In the genomic region with DNA sequence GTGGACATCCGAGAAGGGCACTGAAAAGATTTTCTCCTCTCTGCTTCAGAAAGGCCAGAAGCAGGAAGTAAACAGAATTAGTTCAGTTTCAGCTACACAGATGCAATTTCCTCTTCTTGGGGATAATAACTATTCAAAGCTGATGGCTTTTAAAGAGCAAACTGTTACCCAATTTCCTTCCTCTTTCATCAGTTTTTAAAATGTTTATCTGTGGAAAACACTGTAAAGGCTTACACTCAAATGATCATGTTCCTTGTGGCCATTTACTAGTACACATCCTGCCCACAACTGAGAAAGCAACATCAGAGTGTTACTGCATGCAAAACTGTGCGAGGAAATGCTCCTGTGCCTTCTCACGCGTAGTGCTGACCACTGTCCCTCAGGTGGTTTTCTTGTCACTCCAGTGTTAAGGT, we compare ENCODE assay signal across 11 mouse cellular contexts.
DNase-seq lines count a peak whose midpoint lies in the region; ATAC-seq and TF ChIP-seq lines count a peak whose summit lies in the region.
"Had no signal": no experiment of that assay in that cellular context is flagged by ENCODE, and none has a peak within 500 bp of the region (broad histone marks: within the 10 kb centered on the region; RNA-seq: fewer than 3 reads in every experiment).

No protein-coding gene starts in this region.

- ATAC-seq in heart, postnatal 0 days (ENCODE audit: insufficient read depth, low read depth): no peak
- no peak for ATAC-seq in heart, embryonic 11.5 days (replicated peaks; ENCODE audit: insufficient number of reproducible peaks, low FRiP score, low TSS enrichment)
- peak; percentile 71 for ATAC-seq in liver, postnatal 0 days
- ATAC-seq in hindbrain, postnatal 0 days: no peak

- DNase-seq in heart, postnatal 0 days (ENCODE audit: low spot score): no peak
- peak; percentile 92 for DNase-seq in 416B (ENCODE audit: low read depth)
- DNase-seq in MEL-GATA-1-ER (ENCODE audit: extremely low read depth, low read depth): peak; percentile 80
- no peak for DNase-seq in liver, postnatal 0 days
- DNase-seq in limb, embryonic 10.5 days (ENCODE audit: low spot score): no peak
- no peak for DNase-seq in hindbrain, postnatal 0 days (ENCODE audit: low spot score)
- no peak for DNase-seq in frontal cortex, postnatal 36 days (ENCODE audit: low spot score in 2 of 2)
- DNase-seq: cerebellum, adult 18-20 months had no signal

- H3K36me3 ChIP-seq in heart, postnatal 0 days (replicated peaks; ENCODE audit: control insufficient read depth, insufficient read depth, low read length): no peaks in the 10 kb centered on the region
- no peaks in the 10 kb centered on the region for H3K36me3 ChIP-seq in heart, embryonic 11.5 days (ENCODE audit: control insufficient read depth, insufficient read depth, low read length)
- no peaks in the 10 kb centered on the region for H3K36me3 ChIP-seq in liver, postnatal 0 days (replicated peaks; ENCODE audit: insufficient read depth, low read length)
- H3K36me3 ChIP-seq in limb, embryonic 10.5 days: no peaks in the 10 kb centered on the region
- no peaks in the 10 kb centered on the region for H3K36me3 ChIP-seq in hindbrain, postnatal 0 days (ENCODE audit: insufficient read depth, low read length)
- H3K36me3 ChIP-seq: embryonic facial prominence, embryonic 10.5 days; forebrain, embryonic 12.5 days had no signal

- H3K4me3 ChIP-seq in heart, postnatal 0 days (ENCODE audit: low read depth, low read length): no peak overlapping the region
- H3K4me3 ChIP-seq in heart, embryonic 11.5 days (ENCODE audit: low read depth, low read length): no peak overlapping the region
- H3K4me3 ChIP-seq in liver, postnatal 0 days (ENCODE audit: low read depth, low read length): no peak overlapping the region
- H3K4me3 ChIP-seq in limb, embryonic 10.5 days: no peak overlapping the region
- H3K4me3 ChIP-seq in hindbrain, postnatal 0 days (ENCODE audit: low read length): no peak overlapping the region
- H3K4me3 ChIP-seq: embryonic facial prominence, embryonic 10.5 days; forebrain, embryonic 12.5 days had no signal

- H3K27ac ChIP-seq in heart, postnatal 0 days (ENCODE audit: low read depth): 0 out of 2 replicates have a peak overlapping the region, but pooled peaks have one; percentile 38
- H3K27ac ChIP-seq in heart, embryonic 11.5 days (ENCODE audit: low read depth, low read length): no peak overlapping the region
- H3K27ac ChIP-seq in liver, postnatal 0 days (ENCODE audit: low read depth): peak overlapping the region; percentile 73
- no peak overlapping the region for H3K27ac ChIP-seq in limb, embryonic 10.5 days
- no peak overlapping the region for H3K27ac ChIP-seq in hindbrain, postnatal 0 days
- H3K27ac ChIP-seq: embryonic facial prominence, embryonic 10.5 days; forebrain, embryonic 12.5 days had no signal

- TF ChIP-seq CTCF in heart, postnatal 0 days (IDR thresholded peaks at IDR 0.05; ENCODE audit: low read depth): no peak
- TF ChIP-seq CTCF in liver, postnatal 0 days (IDR thresholded peaks at IDR 0.05; ENCODE audit: low read depth): no peak
- no peak for TF ChIP-seq CTCF in hindbrain, postnatal 0 days (IDR thresholded peaks at IDR 0.05; ENCODE audit: low read depth)

- H3K4me1 ChIP-seq in heart, postnatal 0 days (ENCODE audit: control insufficient read depth, insufficient read depth): no peaks in the 10 kb centered on the region
- H3K4me1 ChIP-seq in heart, embryonic 11.5 days (ENCODE audit: control insufficient read depth, insufficient read depth, low read length): no peaks in the 10 kb centered on the region
- 0 out of 2 replicates have a peak, but pooled peaks cover 2% of the 10 kb centered on the region for H3K4me1 ChIP-seq in liver, postnatal 0 days (ENCODE audit: insufficient read depth)
- peaks cover 7% of the 10 kb centered on the region; the same call in 1 of the 2 replicates for H3K4me1 ChIP-seq in limb, embryonic 10.5 days
- H3K4me1 ChIP-seq in hindbrain, postnatal 0 days (ENCODE audit: insufficient read depth, low read length): no peaks in the 10 kb centered on the region
- H3K4me1 ChIP-seq: embryonic facial prominence, embryonic 10.5 days; forebrain, embryonic 12.5 days had no signal

- WGBS in heart, postnatal 0 days: 62% methylated on average over 4 of the region's 4 CpGs
- 72% methylated on average over 4 of the region's 4 CpGs for WGBS in heart, embryonic 11.5 days (ENCODE audit: insufficient replicate concordance)
- 29% methylated on average over 4 of the region's 4 CpGs for WGBS in liver, postnatal 0 days (ENCODE audit: insufficient replicate concordance)
- 82% methylated on average over 4 of the region's 4 CpGs for WGBS in limb, embryonic 10.5 days
- 88% methylated on average over 4 of the region's 4 CpGs for WGBS in hindbrain, postnatal 0 days

- no peaks in the 10 kb centered on the region for H3K9me3 ChIP-seq in heart, postnatal 0 days (replicated peaks; ENCODE audit: control insufficient read depth, low read length)
- H3K9me3 ChIP-seq in heart, embryonic 11.5 days (replicated peaks; ENCODE audit: control insufficient read depth, low read length): no peaks in the 10 kb centered on the region
- no peaks in the 10 kb centered on the region for H3K9me3 ChIP-seq in liver, postnatal 0 days (ENCODE audit: low read length)
- H3K9me3 ChIP-seq in limb, embryonic 10.5 days (replicated peaks): no peaks in the 10 kb centered on the region
- no peaks in the 10 kb centered on the region for H3K9me3 ChIP-seq in hindbrain, postnatal 0 days (ENCODE audit: low read length)
- H3K9me3 ChIP-seq: embryonic facial prominence, embryonic 10.5 days; forebrain, embryonic 12.5 days had no signal

- no peak overlapping the region for H3K9ac ChIP-seq in heart, postnatal 0 days (replicated peaks; ENCODE audit: low read depth, low read length)
- no peak overlapping the region for H3K9ac ChIP-seq in heart, embryonic 11.5 days (ENCODE audit: low read depth, low read length)
- H3K9ac ChIP-seq in liver, postnatal 0 days (replicated peaks): no peak overlapping the region
- H3K9ac ChIP-seq in hindbrain, postnatal 0 days (replicated peaks; ENCODE audit: low read length): no peak overlapping the region
- H3K9ac ChIP-seq: forebrain, embryonic 12.5 days had no signal

- no peak overlapping the region for H3K4me2 ChIP-seq in heart, postnatal 0 days (ENCODE audit: low read depth, low read length)
- H3K4me2 ChIP-seq in heart, embryonic 11.5 days: no peak overlapping the region
- no peak overlapping the region for H3K4me2 ChIP-seq in liver, postnatal 0 days (ENCODE audit: low read depth, low read length)
- no peak overlapping the region for H3K4me2 ChIP-seq in hindbrain, postnatal 0 days (ENCODE audit: low read depth, low read length)
- H3K4me2 ChIP-seq: forebrain, embryonic 12.5 days had no signal

- no peaks in the 10 kb centered on the region for H3K27me3 ChIP-seq in heart, postnatal 0 days (ENCODE audit: control insufficient read depth, insufficient read depth, low read length)
- H3K27me3 ChIP-seq in heart, embryonic 11.5 days (ENCODE audit: control insufficient read depth, insufficient read depth, low read length): no peaks in the 10 kb centered on the region
- no peaks in the 10 kb centered on the region for H3K27me3 ChIP-seq in liver, postnatal 0 days (ENCODE audit: insufficient read depth, low read length)
- H3K27me3 ChIP-seq in limb, embryonic 10.5 days (ENCODE audit: low read depth, poor library complexity, severe bottlenecking): no peaks in the 10 kb centered on the region
- H3K27me3 ChIP-seq in hindbrain, postnatal 0 days (ENCODE audit: insufficient read depth, low read length): no peaks in the 10 kb centered on the region
- H3K27me3 ChIP-seq: forebrain, embryonic 12.5 days had no signal

- no peak for TF ChIP-seq EP300 in heart, postnatal 0 days (IDR thresholded peaks at IDR 0.05; ENCODE audit: low read depth)
- peak; percentile 74 for TF ChIP-seq EP300 in liver, postnatal 0 days (IDR thresholded peaks at IDR 0.05; ENCODE audit: low read depth)

Comparison
In these comparisons a context has a peak if more than half of its experiments do, and no peak if none do; other contexts are left out.
1. H3K27ac ChIP-seq: peak in heart, postnatal 0 days (single experiment) and liver, postnatal 0 days (single experiment); none in heart, embryonic 11.5 days (single experiment), limb, embryonic 10.5 days (single experiment) and hindbrain, postnatal 0 days (single experiment).
2. DNase-seq: peak in 416B (single experiment) and MEL-GATA-1-ER (single experiment); none in heart, postnatal 0 days (single experiment), liver, postnatal 0 days (single experiment), limb, embryonic 10.5 days (single experiment), hindbrain, postnatal 0 days (single experiment) and frontal cortex, postnatal 36 days (0 of 2).